In the genomic region with DNA sequence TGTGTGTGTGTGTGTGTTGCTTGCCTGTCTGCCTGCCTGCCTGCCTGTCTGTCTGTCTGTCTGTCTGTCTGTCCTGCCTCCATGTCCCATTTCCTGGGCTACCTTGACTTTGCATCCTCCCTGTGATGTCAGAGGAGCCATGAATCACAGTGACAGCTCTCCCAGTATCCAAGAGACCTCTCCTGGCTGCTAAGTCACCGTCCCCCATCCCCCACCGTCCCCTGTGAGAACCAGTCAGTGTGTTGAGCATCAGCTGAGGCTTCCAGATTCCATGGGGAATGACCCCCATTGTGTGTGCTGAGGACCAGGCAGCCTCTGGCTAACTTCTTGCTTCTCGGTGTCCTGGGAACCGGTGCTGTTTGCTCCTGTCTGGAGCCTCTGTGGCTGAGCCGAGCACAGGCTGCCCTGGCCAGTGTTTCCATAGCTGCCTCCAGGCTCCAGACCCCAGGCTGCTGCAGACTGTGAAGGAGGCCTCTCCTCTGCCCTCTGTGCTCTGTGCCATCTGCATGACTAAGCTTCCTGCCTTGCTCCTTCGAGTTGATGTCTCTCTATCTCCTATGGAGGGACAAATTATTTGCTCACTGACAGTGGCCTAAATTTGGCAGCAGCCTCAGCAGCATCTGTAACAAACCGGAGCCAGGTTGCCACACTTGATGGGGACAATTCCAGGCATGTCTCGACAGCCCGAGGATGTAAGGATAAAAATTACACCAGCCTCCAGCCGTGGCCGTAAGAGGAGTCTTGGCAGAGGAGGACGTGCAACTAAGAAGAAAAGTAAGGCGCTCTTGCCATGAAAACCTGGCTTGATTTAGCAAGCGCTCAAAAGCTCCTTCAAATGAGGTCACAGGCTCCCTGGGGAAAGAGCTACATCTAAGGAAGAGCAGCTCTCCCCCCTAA, we compare ENCODE assay signal across 8 mouse cellular contexts.
DNase-seq lines count a peak whose midpoint lies in the region; ATAC-seq lines count a peak whose summit lies in the region.

No protein-coding gene starts in this region.

- no peaks in the 10 kb centered on the region for H3K27me3 ChIP-seq in intestine, embryonic 14.5 days (replicated peaks; ENCODE audit: control insufficient read depth, insufficient read depth, low read length)
- H3K27me3 ChIP-seq in intestine, embryonic 16.5 days (replicated peaks; ENCODE audit: control insufficient read depth, insufficient read depth, low read length): no peaks in the 10 kb centered on the region
- H3K27me3 ChIP-seq in embryonic facial prominence, embryonic 10.5 days (replicated peaks; ENCODE audit: low read depth, poor library complexity, severe bottlenecking): no peaks in the 10 kb centered on the region
- no peaks in the 10 kb centered on the region for H3K27me3 ChIP-seq in hindbrain, embryonic 11.5 days (ENCODE audit: control insufficient read depth, insufficient read depth, low read length)
- H3K27me3 ChIP-seq in neural tube, embryonic 12.5 days (replicated peaks): no peaks in the 10 kb centered on the region

- peaks cover 23% of the 10 kb centered on the region for H3K4me1 ChIP-seq in intestine, embryonic 14.5 days (replicated peaks; ENCODE audit: control insufficient read depth, insufficient read depth, low read length)
- peaks cover 20% of the 10 kb centered on the region for H3K4me1 ChIP-seq in intestine, embryonic 16.5 days (ENCODE audit: control insufficient read depth, insufficient read depth, low read length)
- H3K4me1 ChIP-seq in embryonic facial prominence, embryonic 10.5 days: peaks cover 72% of the 10 kb centered on the region
- peaks cover 7% of the 10 kb centered on the region for H3K4me1 ChIP-seq in hindbrain, embryonic 11.5 days (replicated peaks; ENCODE audit: control insufficient read depth, insufficient read depth, low read length)
- H3K4me1 ChIP-seq in neural tube, embryonic 12.5 days: peaks cover 30% of the 10 kb centered on the region

- WGBS in intestine, embryonic 14.5 days: 52% methylated on average over 14 of the region's 14 CpGs
- WGBS in intestine, embryonic 16.5 days: 52% methylated on average over 14 of the region's 14 CpGs
- WGBS in embryonic facial prominence, embryonic 10.5 days: 51% methylated on average over 14 of the region's 14 CpGs
- WGBS in hindbrain, embryonic 11.5 days: 51% methylated on average over 14 of the region's 14 CpGs
- WGBS in neural tube, embryonic 12.5 days: 49% methylated on average over 14 of the region's 14 CpGs

- no peak overlapping the region for H3K4me2 ChIP-seq in intestine, embryonic 14.5 days (ENCODE audit: low read length)
- no peak overlapping the region for H3K4me2 ChIP-seq in intestine, embryonic 16.5 days (ENCODE audit: low read depth, low read length)
- H3K4me2 ChIP-seq in hindbrain, embryonic 11.5 days (replicated peaks; ENCODE audit: low read depth, low read length): no peak overlapping the region
- no peak overlapping the region for H3K4me2 ChIP-seq in neural tube, embryonic 12.5 days (replicated peaks)

- H3K4me3 ChIP-seq in intestine, embryonic 14.5 days (ENCODE audit: low read depth, low read length): no peak overlapping the region
- no peak overlapping the region for H3K4me3 ChIP-seq in intestine, embryonic 16.5 days (ENCODE audit: low read length)
- no peak overlapping the region for H3K4me3 ChIP-seq in embryonic facial prominence, embryonic 10.5 days
- H3K4me3 ChIP-seq in hindbrain, embryonic 11.5 days (ENCODE audit: low read depth, low read length): no peak overlapping the region
- no peak overlapping the region for H3K4me3 ChIP-seq in neural tube, embryonic 12.5 days

- H3K9ac ChIP-seq in intestine, embryonic 14.5 days (ENCODE audit: low read length): no peak overlapping the region
- no peak overlapping the region for H3K9ac ChIP-seq in intestine, embryonic 16.5 days (ENCODE audit: low read depth, low read length)
- no peak overlapping the region for H3K9ac ChIP-seq in hindbrain, embryonic 11.5 days (ENCODE audit: low read depth, low read length)
- no peak overlapping the region for H3K9ac ChIP-seq in neural tube, embryonic 12.5 days

- no peaks in the 10 kb centered on the region for H3K9me3 ChIP-seq in intestine, embryonic 14.5 days (ENCODE audit: control insufficient read depth, low read length)
- H3K9me3 ChIP-seq in intestine, embryonic 16.5 days (ENCODE audit: control insufficient read depth, low read length): no peaks in the 10 kb centered on the region
- no peaks in the 10 kb centered on the region for H3K9me3 ChIP-seq in embryonic facial prominence, embryonic 10.5 days
- H3K9me3 ChIP-seq in hindbrain, embryonic 11.5 days (ENCODE audit: control insufficient read depth, low read length): no peaks in the 10 kb centered on the region
- H3K9me3 ChIP-seq in neural tube, embryonic 12.5 days: no peaks in the 10 kb centered on the region

- H3K27ac ChIP-seq in intestine, embryonic 14.5 days (ENCODE audit: low read depth): 0 out of 2 replicates have a peak overlapping the region, but pooled peaks have one; percentile 27
- no peak overlapping the region for H3K27ac ChIP-seq in intestine, embryonic 16.5 days (ENCODE audit: low read length)
- H3K27ac ChIP-seq in embryonic facial prominence, embryonic 10.5 days (replicated peaks): peak overlapping the region; percentile 74
- peak overlapping the region; percentile 47 for H3K27ac ChIP-seq in hindbrain, embryonic 11.5 days (ENCODE audit: low read depth, low read length)
- H3K27ac ChIP-seq in neural tube, embryonic 12.5 days: peak overlapping the region; percentile 15; the same call in 1 of the 2 replicates

- no peaks in the 10 kb centered on the region for H3K36me3 ChIP-seq in intestine, embryonic 14.5 days (ENCODE audit: control insufficient read depth, insufficient read depth, low read length)
- no peaks in the 10 kb centered on the region for H3K36me3 ChIP-seq in intestine, embryonic 16.5 days (ENCODE audit: control insufficient read depth, insufficient read depth, low read length)
- H3K36me3 ChIP-seq in embryonic facial prominence, embryonic 10.5 days (replicated peaks): no peaks in the 10 kb centered on the region
- no peaks in the 10 kb centered on the region for H3K36me3 ChIP-seq in hindbrain, embryonic 11.5 days (ENCODE audit: control insufficient read depth, insufficient read depth, low read length)
- no peaks in the 10 kb centered on the region for H3K36me3 ChIP-seq in neural tube, embryonic 12.5 days

- no peak for ATAC-seq in intestine, embryonic 14.5 days (replicated peaks; ENCODE audit: low FRiP score, low TSS enrichment, low read depth)
- no peak for ATAC-seq in intestine, embryonic 16.5 days
- ATAC-seq in hindbrain, embryonic 11.5 days (ENCODE audit: low FRiP score): peak; percentile 60
- ATAC-seq in neural tube, embryonic 12.5 days (ENCODE audit: low FRiP score, low read depth): peak; percentile 65; the same call in 1 of the 2 replicates
- no peak for ATAC-seq in megakaryocyte-erythroid progenitor cell, adult 5-6 weeks (replicated peaks; ENCODE audit: low FRiP score, low TSS enrichment, poor library complexity, severe bottlenecking)

- DNase-seq in intestine, embryonic 14.5 days (ENCODE audit: low spot score): no peak
- DNase-seq in embryonic facial prominence, embryonic 10.5 days (ENCODE audit: low spot score): no peak
- peak; percentile 70 for DNase-seq in hindbrain, embryonic 11.5 days (ENCODE audit: low spot score)
- no peak for DNase-seq in kidney, postnatal 36 days
- DNase-seq in thymus, postnatal 4 days: no peak

Comparison
In these comparisons a context has a peak if more than half of its experiments do, and no peak if none do; other contexts are left out.
1. ATAC-seq: peak in hindbrain, embryonic 11.5 days (single experiment) and neural tube, embryonic 12.5 days (single experiment); none in intestine, embryonic 14.5 days (single experiment), intestine, embryonic 16.5 days (single experiment) and megakaryocyte-erythroid progenitor cell, adult 5-6 weeks (single experiment).